Mouse (Mus musculus) forebrain, embryonic 13.5 days (tissue): ENCODE measurements around the gene Obsl1. TPM values are rescaled to one million over a fixed set of nuclear protein-coding genes. Genes with fewer than 3 reads are reported as not detected.
A peak's percentile ranks its signal among the peaks of the same experiment; 100 is the strongest.

ENCODE experiments used
- ATAC-seq: fragments of 200-750 bp; cut with Nextera tagmentation; 2 replicates; pipeline ENCODE4 v1.8.0; 2017
- H3K27ac ChIP-seq: fragments of 300-500 bp; sonication (generic); 2 replicates; pipeline ENCODE4 v1.5.1; 2015; ENCODE audit warnings: inconsistent platforms, mild to moderate bottlenecking, moderate library complexity
- H3K27me3 ChIP-seq: fragments of 300-500 bp; sonication (generic); 2 replicates; pipeline ENCODE4 v1.6.1; 2015; ENCODE audit warnings: mild to moderate bottlenecking, inconsistent platforms
- H3K36me3 ChIP-seq: fragments of 300-500 bp; sonication (generic); 2 replicates; pipeline ENCODE4 v1.6.1; 2015; ENCODE audit warnings: mild to moderate bottlenecking, inconsistent platforms; ENCODE audit not compliant: poor library complexity, severe bottlenecking
- H3K4me1 ChIP-seq: fragments of 300-500 bp; sonication (generic); 2 replicates; pipeline ENCODE4 v1.6.1; 2015; ENCODE audit warnings: inconsistent platforms
- H3K4me2 ChIP-seq: fragments of 300-500 bp; sonication (generic); 2 replicates; pipeline ENCODE4 v1.6.1; 2015; ENCODE audit warnings: inconsistent platforms, mild to moderate bottlenecking, moderate library complexity
- H3K4me3 ChIP-seq: fragments of 300-500 bp; sonication (generic); 2 replicates; pipeline ENCODE4 v1.5.1; 2015; ENCODE audit warnings: mild to moderate bottlenecking, inconsistent platforms
- H3K9ac ChIP-seq: fragments of 300-500 bp; sonication (generic); 2 replicates; pipeline ENCODE4 v1.6.1; 2015; ENCODE audit warnings: mild to moderate bottlenecking, inconsistent platforms
- H3K9me3 ChIP-seq: fragments of 300-500 bp; sonication (generic); replicated peaks from 2 replicates; pipeline ENCODE4 v1.6.1; 2016; ENCODE audit warnings: inconsistent platforms
- WGBS: fragments of 180-500 bp; shearing (Covaris S2); methylation state at CpG from one replicate; pipeline ENCODE4 v1.1.7; 2015; 5-methylcytosine and 5-hydroxymethylcytosine counted together
- polyA plus RNA-seq: library from polyadenylated mRNA; unstranded; fragments of >200 nt; fragmentation: Nextera tagmentation; extraction: Ambion mirVana; gene quantifications from 2 replicates; pipeline ENCODE4 v1.2.1, GENCODE M21; 2015

Gene Obsl1
- polyA plus RNA-seq, 1 experiment from 2014 or later: 15.5 TPM

DNA sequence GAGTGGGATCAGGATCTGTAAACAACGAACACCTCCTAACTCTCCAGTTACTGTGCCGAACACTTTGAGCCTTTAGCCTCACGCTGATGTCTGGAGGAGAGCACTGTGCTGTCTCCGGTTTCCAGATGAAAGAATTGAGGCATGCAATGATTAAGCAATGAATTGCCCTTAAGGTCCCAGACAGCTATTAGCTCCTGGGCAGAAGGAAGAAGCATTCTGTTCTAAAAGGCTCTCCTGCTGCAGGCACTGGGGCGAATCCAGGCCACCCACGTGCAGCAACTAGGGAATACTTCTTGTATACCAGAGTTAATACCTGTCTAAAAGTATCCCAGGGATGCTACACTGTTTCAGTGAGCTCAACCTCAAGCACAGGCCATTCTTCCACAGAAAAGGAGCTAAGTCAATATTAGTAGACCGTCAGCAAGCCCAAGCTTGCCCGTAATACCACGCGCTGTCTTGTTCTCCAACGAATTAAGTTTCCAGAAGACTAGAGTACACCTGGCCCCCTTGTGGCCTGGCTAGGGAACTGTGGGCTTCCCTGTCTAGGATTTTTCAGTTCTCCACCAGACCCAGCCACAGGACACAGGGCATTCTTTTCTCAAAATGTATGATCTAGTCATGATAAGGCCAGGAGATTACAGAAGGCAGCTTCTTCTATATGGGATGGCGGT is 11.2 kb downstream of the Obsl1 start:
- Histone ChIP-seq H3K36me3 (peaks cover 52% of the 10 kb centered on the region), H3K4me2 (no peak overlapping the region)
- peak; percentile 39; the same call in 1 of the 2 replicates for ATAC-seq

GRCm38 (mm10) chr1:75492579-75493170 is 13.6 kb downstream of the Obsl1 start:
- H3K4me3 ChIP-seq: no peak overlapping the region
- H3K9ac ChIP-seq: no peak overlapping the region
- no peaks in the 10 kb centered on the region for H3K9me3 ChIP-seq
- 35% methylated on average over 24 of the region's 24 CpGs for WGBS
- peaks cover 34% of the 10 kb centered on the region for H3K27me3 ChIP-seq
- H3K4me2 ChIP-seq: no peak overlapping the region
- H3K36me3 ChIP-seq: peaks cover 29% of the 10 kb centered on the region
- peaks cover 6% of the 10 kb centered on the region for H3K4me1 ChIP-seq
- H3K27ac ChIP-seq: no peak overlapping the region
- no peak for ATAC-seq

More for the DNA sequence above, 11.2 kb downstream of the Obsl1 start:
- Histone ChIP-seq H3K4me3 (no peak overlapping the region), H3K27me3 (peaks cover 15% of the 10 kb centered on the region), H3K27ac (no peak overlapping the region), H3K9ac (no peak overlapping the region), H3K4me1 (no peaks in the 10 kb centered on the region), H3K9me3 (no peaks in the 10 kb centered on the region)
- WGBS: 51% methylated on average over 12 of the region's 12 CpGs

GRCm38 (mm10) chr1:75490785-75491551 is 15.3 kb downstream of the Obsl1 start:
- ATAC-seq: no peak
- H3K9ac ChIP-seq: peak overlapping the region; percentile 4; the same call in 1 of the 2 replicates
- 84% methylated on average over 34 of the region's 34 CpGs for WGBS

GRCm38 (mm10) chr1:75487405-75488161 is 18.7 kb downstream of the Obsl1 start:
- WGBS: under 1% methylated on average over 61 of the region's 62 CpGs
- H3K4me1 ChIP-seq: peaks cover 19% of the 10 kb centered on the region
- H3K9me3 ChIP-seq: no peaks in the 10 kb centered on the region
- peak; percentile 75 for ATAC-seq
- H3K4me2 ChIP-seq: peak overlapping the region; percentile 88
- H3K9ac ChIP-seq: peak overlapping the region; percentile 60
- H3K36me3 ChIP-seq: peaks cover 44% of the 10 kb centered on the region
- H3K27me3 ChIP-seq: peaks cover 77% of the 10 kb centered on the region
- peak overlapping the region; percentile 48 for H3K4me3 ChIP-seq
- H3K27ac ChIP-seq: no peak overlapping the region

More at GRCm38 (mm10) chr1:75490785-75491551, 15.3 kb downstream of the Obsl1 start:
- Histone ChIP-seq H3K9me3 (no peaks in the 10 kb centered on the region), H3K36me3 (peaks cover 12% of the 10 kb centered on the region), H3K4me3 (no peak overlapping the region), H3K27me3 (peaks cover 51% of the 10 kb centered on the region), H3K4me1 (peaks cover 19% of the 10 kb centered on the region), H3K4me2 (no peak overlapping the region), H3K27ac (no peak overlapping the region)

DNA sequence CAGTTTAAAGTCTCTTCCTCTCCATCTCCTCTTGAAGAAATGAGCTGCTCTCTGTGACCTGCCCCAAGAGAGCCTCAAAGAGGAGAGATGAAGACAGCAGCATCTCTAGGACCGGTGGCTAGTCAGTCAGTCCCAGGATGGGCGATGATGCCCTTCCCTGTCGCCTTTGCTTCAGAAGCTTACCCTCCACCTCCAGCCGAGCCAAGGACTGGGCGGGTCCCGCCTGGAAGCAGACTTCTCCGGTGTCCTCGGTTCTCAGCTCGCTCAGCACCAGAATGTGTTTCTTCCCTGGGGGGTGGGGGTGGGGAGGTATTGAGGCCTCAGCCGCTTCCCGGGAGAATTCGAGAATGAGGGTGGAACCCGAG is 19.2 kb downstream of the Obsl1 start:
- Histone ChIP-seq H3K9me3 (no peaks in the 10 kb centered on the region), H3K27me3 (peaks cover 79% of the 10 kb centered on the region), H3K4me2 (peak overlapping the region; percentile 88), H3K4me1 (peaks cover 19% of the 10 kb centered on the region), H3K36me3 (peaks cover 46% of the 10 kb centered on the region), H3K27ac (no peak overlapping the region), H3K9ac (peak overlapping the region; percentile 60), H3K4me3 (peak overlapping the region; percentile 48)
- ATAC-seq: peak; percentile 44; the same call in 1 of the 2 replicates
- WGBS: under 1% methylated on average over 13 of the region's 13 CpGs

DNA sequence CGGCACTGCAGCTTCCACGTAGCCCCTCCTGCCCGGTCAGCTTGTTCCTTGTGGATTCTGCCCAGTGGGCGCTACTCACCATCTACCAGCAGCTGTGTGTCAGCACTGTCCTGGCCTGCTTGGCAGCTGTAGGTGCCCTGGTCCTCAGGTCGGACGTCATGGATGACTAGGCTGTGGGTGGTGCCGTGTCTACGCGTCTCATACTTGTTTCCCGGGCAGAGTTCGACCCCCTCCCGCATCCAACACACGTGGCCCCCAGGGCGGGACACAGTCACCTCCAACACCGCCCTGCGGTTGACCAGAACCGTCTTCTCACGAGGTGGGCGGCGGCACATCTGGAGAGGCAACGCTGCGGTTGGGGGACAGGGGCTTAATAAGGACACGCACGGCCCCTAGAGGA is 19.7 kb downstream of the Obsl1 start:
- ATAC-seq: no peak
- Histone ChIP-seq H3K9me3 (no peaks in the 10 kb centered on the region), H3K36me3 (peaks cover 46% of the 10 kb centered on the region), H3K27me3 (peaks cover 80% of the 10 kb centered on the region), H3K4me3 (peak overlapping the region; percentile 48), H3K4me2 (peak overlapping the region; percentile 88), H3K9ac (peak overlapping the region; percentile 60; the same call in 1 of the 2 replicates), H3K27ac (no peak overlapping the region), H3K4me1 (peaks cover 19% of the 10 kb centered on the region)
- WGBS: 4% methylated on average over 24 of the region's 24 CpGs

DNA sequence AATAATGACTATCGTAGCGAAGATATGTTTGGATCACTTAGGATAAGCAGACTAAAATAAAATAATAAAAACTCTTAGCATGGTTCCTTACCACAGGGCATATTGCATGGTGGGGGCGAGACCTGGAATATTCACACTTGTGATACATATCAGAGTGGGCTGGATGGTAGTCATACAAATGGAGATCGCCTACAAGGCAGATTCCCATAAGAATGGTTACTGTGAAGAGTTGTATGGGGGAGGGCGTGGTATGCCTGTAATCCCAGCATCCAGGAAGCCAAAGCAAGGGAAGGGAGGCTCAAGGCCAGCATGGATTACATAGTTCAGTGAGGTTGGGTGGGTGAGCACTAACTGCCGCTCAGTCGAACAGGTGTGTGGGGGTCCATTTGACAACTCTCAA is 25.5 kb downstream of the Obsl1 start:
- Histone ChIP-seq H3K4me2 (peak overlapping the region; percentile 90), H3K4me3 (peak overlapping the region; percentile 87), H3K9me3 (no peaks in the 10 kb centered on the region), H3K27ac (no peak overlapping the region), H3K27me3 (peaks cover 36% of the 10 kb centered on the region), H3K9ac (0 out of 2 replicates have a peak overlapping the region, but pooled peaks have one; percentile 87), H3K4me1 (peaks cover 37% of the 10 kb centered on the region), H3K36me3 (peaks cover 47% of the 10 kb centered on the region)
- 86% methylated on average over 7 of the region's 7 CpGs for WGBS
- no peak for ATAC-seq

DNA sequence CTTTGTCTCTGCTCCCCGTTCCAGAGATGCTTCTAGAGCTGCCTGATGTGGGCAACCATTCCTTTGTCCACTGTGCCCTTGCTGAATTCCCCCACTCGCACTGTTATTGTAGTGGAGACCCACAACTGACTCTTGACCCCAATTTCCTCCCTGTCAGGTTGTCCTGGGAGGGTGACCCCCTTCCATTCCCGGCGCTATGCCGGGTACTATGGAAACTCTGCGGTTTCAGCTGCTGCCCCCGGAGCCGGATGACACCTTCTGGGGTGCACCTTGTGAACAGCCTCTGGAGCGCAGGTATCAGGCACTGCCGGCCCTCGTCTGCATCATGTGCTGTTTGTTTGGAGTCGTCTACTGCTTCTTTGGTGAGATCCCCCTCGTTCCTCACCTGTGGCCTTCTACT is 26.2 kb downstream of the Obsl1 start:
- ATAC-seq: no peak
- Histone ChIP-seq H3K27ac (no peak overlapping the region; the same call in 1 of the 2 replicates), H3K9ac (peak overlapping the region; percentile 87), H3K4me1 (peaks cover 37% of the 10 kb centered on the region), H3K36me3 (peaks cover 47% of the 10 kb centered on the region), H3K4me2 (peak overlapping the region; percentile 90), H3K9me3 (no peaks in the 10 kb centered on the region), H3K27me3 (peaks cover 29% of the 10 kb centered on the region), H3K4me3 (peak overlapping the region; percentile 87)
- WGBS: 17% methylated on average over 13 of the region's 13 CpGs

GRCm38 (mm10) chr1:75479635-75479989 is 26.6 kb downstream of the Obsl1 start:
- peaks cover 47% of the 10 kb centered on the region for H3K36me3 ChIP-seq
- ATAC-seq: no peak
- peaks cover 37% of the 10 kb centered on the region for H3K4me1 ChIP-seq
- H3K9ac ChIP-seq: peak overlapping the region; percentile 87
- peaks cover 24% of the 10 kb centered on the region for H3K27me3 ChIP-seq
- peak overlapping the region; percentile 87 for H3K4me3 ChIP-seq
- H3K4me2 ChIP-seq: peak overlapping the region; percentile 90
- under 1% methylated on average over 24 of the region's 24 CpGs for WGBS
- no peaks in the 10 kb centered on the region for H3K9me3 ChIP-seq
- peak overlapping the region; percentile 68 for H3K27ac ChIP-seq

DNA sequence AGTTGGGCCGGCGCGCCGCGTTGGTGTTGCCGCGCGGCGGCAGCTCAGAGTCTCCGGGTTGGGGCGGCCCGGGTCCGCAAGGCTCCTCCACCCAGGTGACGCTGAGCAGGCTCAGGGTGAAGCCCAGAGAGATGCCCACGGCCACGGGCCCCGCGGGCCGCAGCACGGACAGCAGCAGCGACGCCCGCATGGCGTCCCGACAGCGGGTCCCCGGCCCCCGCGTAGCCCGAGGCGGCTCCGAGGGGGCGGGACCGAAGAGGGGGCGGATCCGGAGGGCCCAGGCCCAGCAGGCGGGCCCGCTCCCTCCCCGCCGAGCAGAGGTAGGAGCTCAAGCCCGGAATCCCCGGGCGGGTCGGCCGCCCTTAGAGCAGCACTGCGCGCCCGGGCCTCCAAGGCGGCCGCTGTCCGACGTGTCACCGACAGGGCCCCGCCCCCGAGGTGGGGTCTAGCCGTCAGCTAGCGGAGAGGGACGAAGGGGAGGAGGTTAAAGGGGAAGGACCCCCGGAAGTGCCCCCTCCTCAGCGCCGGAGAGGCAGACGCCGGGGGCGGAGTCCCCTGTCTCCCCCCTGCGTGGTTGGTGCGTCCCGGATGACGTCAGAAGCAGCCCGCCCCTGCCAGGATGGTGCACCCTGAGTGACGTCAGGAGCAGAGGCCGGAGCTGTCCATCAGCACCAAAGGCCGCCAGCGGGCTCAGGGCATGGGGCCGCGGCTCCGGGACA is 27.2 kb downstream of the Obsl1 start, which contains the start of the genes Chpf and Tmem198:
Gene Chpf (minus strand): TSS at position 392 of the 719 bp plus-strand sequence.
Gene Tmem198 (plus strand): TSS at position 617 of the 719 bp plus-strand sequence.
- ATAC-seq: peak; percentile 91
- Histone ChIP-seq H3K36me3 (peaks cover 47% of the 10 kb centered on the region), H3K4me1 (peaks cover 37% of the 10 kb centered on the region), H3K4me2 (peak within 1 kb of the TSS; percentile 90), H3K4me3 (peak within 1 kb of the TSS; percentile 87), H3K27ac (peak within 1 kb of the TSS; percentile 85), H3K27me3 (peaks cover 19% of the 10 kb centered on the region), H3K9ac (peak within 1 kb of the TSS; percentile 87), H3K9me3 (no peaks in the 10 kb centered on the region)
- WGBS: under 1% methylated on average over 48 of the region's 76 CpGs

GRCm38 (mm10) chr1:75478497-75478896 is 27.8 kb downstream of the Obsl1 start:
- Histone ChIP-seq H3K27me3 (peaks cover 16% of the 10 kb centered on the region), H3K9me3 (no peaks in the 10 kb centered on the region), H3K4me2 (peak overlapping the region; percentile 90), H3K27ac (peak overlapping the region; percentile 85), H3K4me1 (peaks cover 37% of the 10 kb centered on the region), H3K36me3 (peaks cover 47% of the 10 kb centered on the region), H3K4me3 (peak overlapping the region; percentile 87), H3K9ac (peak overlapping the region; percentile 87)
- 0% methylated on average over 18 of the region's 25 CpGs for WGBS
- no peak for ATAC-seq
